Comparison of ENCODE assay signal across 13 mouse cellular contexts in the genomic region with DNA sequence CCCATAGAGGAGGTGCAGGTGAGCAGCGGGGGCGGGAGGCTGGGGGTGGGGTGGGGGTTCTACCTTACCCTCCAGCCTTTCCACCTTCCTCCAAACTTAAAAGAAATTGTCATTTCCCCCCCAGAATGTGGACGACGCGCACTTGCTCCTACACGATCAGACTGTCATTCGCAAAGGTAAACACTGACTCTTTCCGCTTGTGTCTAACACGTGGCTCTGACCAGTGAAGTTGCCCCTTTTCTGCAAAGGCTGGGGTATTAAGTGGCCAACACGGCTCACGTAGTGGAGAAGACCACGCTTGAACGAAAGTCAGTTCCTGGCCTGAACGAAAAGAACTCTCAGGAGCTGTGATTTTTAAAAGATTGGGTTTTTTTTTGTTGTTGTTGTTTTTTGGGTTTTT. TPM values are rescaled to one million over a fixed set of nuclear protein-coding genes. Genes with fewer than 3 reads are reported as not detected.
A peak's percentile ranks its signal among the peaks of the same experiment; 100 is the strongest.
DNase-seq lines count a peak whose midpoint lies in the region; ATAC-seq and TF ChIP-seq lines count a peak whose summit lies in the region.
"Had no signal": no experiment of that assay in that cellular context is flagged by ENCODE, and none has a peak within 500 bp of the region (broad histone marks: within the 10 kb centered on the region; RNA-seq: fewer than 3 reads in every experiment).

No protein-coding gene starts in this region.

- no peak overlapping the region for H3K9ac ChIP-seq in lung, embryonic 14.5 days
- peak overlapping the region; percentile 52 for H3K9ac ChIP-seq in forebrain, embryonic 15.5 days (replicated peaks)
- peak overlapping the region; percentile 20; the same call in 1 of the 2 replicates for H3K9ac ChIP-seq in midbrain, embryonic 12.5 days (replicated peaks)
- H3K9ac ChIP-seq: liver, embryonic 15.5 days had no signal

- H3K27ac ChIP-seq in lung, embryonic 14.5 days (ENCODE audit: low read depth): no peak overlapping the region
- peak overlapping the region; percentile 78; the same call in 1 of the 2 replicates for H3K27ac ChIP-seq in embryonic facial prominence, embryonic 10.5 days (replicated peaks)
- H3K27ac ChIP-seq in forebrain, embryonic 15.5 days (replicated peaks): no peak overlapping the region
- H3K27ac ChIP-seq in midbrain, embryonic 12.5 days (replicated peaks): no peak overlapping the region
- H3K27ac ChIP-seq in cerebellum, adult 2 months (ENCODE audit: insufficient read depth, low read length): no peak overlapping the region
- H3K27ac ChIP-seq: liver, embryonic 15.5 days had no signal

- H3K9me3 ChIP-seq in lung, embryonic 14.5 days (ENCODE audit: low read depth, low read length): no peaks in the 10 kb centered on the region
- H3K9me3 ChIP-seq in embryonic facial prominence, embryonic 10.5 days: no peaks in the 10 kb centered on the region
- no peaks in the 10 kb centered on the region for H3K9me3 ChIP-seq in forebrain, embryonic 15.5 days
- no peaks in the 10 kb centered on the region for H3K9me3 ChIP-seq in midbrain, embryonic 12.5 days
- H3K9me3 ChIP-seq: liver, embryonic 15.5 days had no signal

- peak overlapping the region; percentile 65 for H3K4me2 ChIP-seq in lung, embryonic 14.5 days
- peak overlapping the region; percentile 66 for H3K4me2 ChIP-seq in forebrain, embryonic 15.5 days (replicated peaks)
- peak overlapping the region; percentile 56 for H3K4me2 ChIP-seq in midbrain, embryonic 12.5 days (replicated peaks)
- H3K4me2 ChIP-seq: liver, embryonic 15.5 days had no signal

- peak overlapping the region; percentile 37 for H3K4me3 ChIP-seq in lung, embryonic 14.5 days (ENCODE audit: low read depth, low read length)
- H3K4me3 ChIP-seq in embryonic facial prominence, embryonic 10.5 days: peak overlapping the region; percentile 66
- H3K4me3 ChIP-seq in forebrain, embryonic 15.5 days: peak overlapping the region; percentile 45
- H3K4me3 ChIP-seq in midbrain, embryonic 12.5 days: peak overlapping the region; percentile 36
- H3K4me3 ChIP-seq in cerebellum, adult 2 months (replicated peaks; ENCODE audit: insufficient read depth, low read depth, low read length): no peak overlapping the region
- H3K4me3 ChIP-seq: liver, embryonic 15.5 days had no signal

- no peak for TF ChIP-seq CTCF in lung, embryonic 14.5 days (IDR thresholded peaks at IDR 0.05; ENCODE audit: low read depth)
- TF ChIP-seq CTCF in cerebellum, adult 2 months (IDR thresholded peaks at IDR 0.05; ENCODE audit: borderline replicate concordance, insufficient read depth, low read depth, low read length): no peak

- peak; percentile 14 for DNase-seq in lung, embryonic 14.5 days
- no peak for DNase-seq in lung, postnatal 36 days
- DNase-seq in embryonic facial prominence, embryonic 10.5 days (ENCODE audit: low spot score): no peak
- no peak for DNase-seq in gastrocnemius, adult 8-10 months (ENCODE audit: low spot score in 2 of 2)
- DNase-seq in cerebellum, adult 2 months: no peak
- DNase-seq in right cerebral cortex, postnatal 36 days (ENCODE audit: low spot score in 2 of 2): no peak
- DNase-seq: adrenal gland, postnatal 10 days had no signal

- WGBS in lung, embryonic 14.5 days: 3% methylated on average over 14 of the region's 14 CpGs
- 2% methylated on average over 14 of the region's 14 CpGs for WGBS in embryonic facial prominence, embryonic 10.5 days
- 3% methylated on average over 14 of the region's 14 CpGs for WGBS in forebrain, embryonic 15.5 days
- WGBS in midbrain, embryonic 12.5 days: 1% methylated on average over 13 of the region's 14 CpGs
- WGBS in cerebellum, adult 2 months: 6% methylated on average over 14 of the region's 14 CpGs

- no peak for ATAC-seq in lung, embryonic 14.5 days (ENCODE audit: insufficient read depth)
- no peak for ATAC-seq in forebrain, embryonic 15.5 days (replicated peaks)
- ATAC-seq in midbrain, embryonic 12.5 days (ENCODE audit: low FRiP score, low read depth): no peak

- no peaks in the 10 kb centered on the region for H3K36me3 ChIP-seq in lung, embryonic 14.5 days (ENCODE audit: insufficient read depth)
- H3K36me3 ChIP-seq in embryonic facial prominence, embryonic 10.5 days (replicated peaks): peaks cover 26% of the 10 kb centered on the region
- no peaks in the 10 kb centered on the region for H3K36me3 ChIP-seq in forebrain, embryonic 15.5 days
- no peaks in the 10 kb centered on the region for H3K36me3 ChIP-seq in midbrain, embryonic 12.5 days
- H3K36me3 ChIP-seq: liver, embryonic 15.5 days had no signal

- TF ChIP-seq POLR2A in cerebellum, adult 2 months (IDR thresholded peaks at IDR 0.05; ENCODE audit: borderline replicate concordance, insufficient read depth, low read length): no peak

- H3K27me3 ChIP-seq in lung, embryonic 14.5 days (ENCODE audit: insufficient read depth, low read length): peaks cover 90% of the 10 kb centered on the region
- peaks cover 100% of the 10 kb centered on the region for H3K27me3 ChIP-seq in embryonic facial prominence, embryonic 10.5 days (replicated peaks; ENCODE audit: low read depth, poor library complexity, severe bottlenecking)
- H3K27me3 ChIP-seq in forebrain, embryonic 15.5 days: peaks cover 60% of the 10 kb centered on the region
- peaks cover 100% of the 10 kb centered on the region for H3K27me3 ChIP-seq in midbrain, embryonic 12.5 days
- peaks cover 19% of the 10 kb centered on the region; the same call in 1 of the 2 replicates for H3K27me3 ChIP-seq in cerebellum, adult 2 months (ENCODE audit: control insufficient read depth, insufficient read depth, low read length)

- peaks cover 8% of the 10 kb centered on the region; the same call in 1 of the 2 replicates for H3K4me1 ChIP-seq in lung, embryonic 14.5 days (ENCODE audit: insufficient read depth)
- peaks cover 68% of the 10 kb centered on the region for H3K4me1 ChIP-seq in embryonic facial prominence, embryonic 10.5 days
- H3K4me1 ChIP-seq in forebrain, embryonic 15.5 days: peaks cover 69% of the 10 kb centered on the region
- H3K4me1 ChIP-seq in midbrain, embryonic 12.5 days: peaks cover 56% of the 10 kb centered on the region
- no peaks in the 10 kb centered on the region for H3K4me1 ChIP-seq in cerebellum, adult 2 months (ENCODE audit: control insufficient read depth, insufficient read depth, low read length)

RNA-seq across cellular contexts. Expression of a gene that starts 2.5 kb away (rescaled TPM):
- 0.14 and 0.15 TPM in 2 replicates for polyA plus RNA-seq in lung, embryonic 14.5 days (2014; fragmentation: Nextera tagmentation; extraction: Ambion mirVana)
- polyA plus RNA-seq in embryonic facial prominence, embryonic 10.5 days (2016; fragmentation: Nextera tagmentation; extraction: Ambion mirVana): 13.7 and 15.4 TPM in 2 replicates
- 25.6 and 30.2 TPM in 2 replicates for polyA plus RNA-seq in forebrain, embryonic 15.5 days (2015; fragmentation: Nextera tagmentation; extraction: Ambion mirVana)
- polyA plus RNA-seq in midbrain, embryonic 12.5 days (2016; fragmentation: Nextera tagmentation; extraction: Ambion mirVana): 2.9 and 3.1 TPM in 2 replicates
- total RNA-seq in gastrocnemius, adult 8-10 months (2022): not detected
- 0.05 and 0.07 TPM in 2 replicates for polyA plus RNA-seq in cerebellum, adult 2 months (2012; rRNA removed)
- total RNA-seq: adrenal gland, postnatal 10 days; hematopoietic stem cell, adult 5-6 weeks; neutrophil, adult 5-6 weeks had no signal
- polyA plus RNA-seq: liver, embryonic 15.5 days; spleen, adult 2 months had no signal
